Mouse (Mus musculus): ENCODE results near the gene A730049H05Rik.

- TF ChIP-seq CTCF (IDR thresholded peaks at IDR 0.05; ENCODE audit: low read depth) (no peak), EP300 (IDR thresholded peaks at IDR 0.05; ENCODE audit: low read depth) (no peak)
Measured at GRCm38 (mm10) chr6:92831106-92831505, 14.8 kb downstream of the A730049H05Rik start.

All from liver, postnatal 0 days (tissue).